Mouse (Mus musculus) heart, embryonic 13.5 days (tissue): ENCODE results near the gene Olfr159. TPM values are rescaled to one million over a fixed set of nuclear protein-coding genes. Genes with fewer than 3 reads are reported as not detected.
"Not testable (repeated sequence)": the region's sequence is repeated elsewhere in the genome, so short reads cannot be mapped to it uniquely, and the experiment has no call there.

Source experiments
- ATAC-seq: fragments of 200-750 bp; cut with Nextera tagmentation; 2 replicates; pipeline ENCODE4 v1.8.0; 2017; ENCODE audit warnings: moderate TSS enrichment; ENCODE audit not compliant: insufficient number of reproducible peaks, low FRiP score, low TSS enrichment; ENCODE audit errors: extremely low read depth
- H3K27ac ChIP-seq: fragments of 300-500 bp; sonication (generic); replicated peaks from 2 replicates; pipeline ENCODE4 v1.5.1; 2015; ENCODE audit warnings: moderate library complexity, mild to moderate bottlenecking, inconsistent platforms
- H3K27me3 ChIP-seq: fragments of 300-500 bp; sonication (generic); replicated peaks from 2 replicates; pipeline ENCODE4 v1.6.1; 2015; ENCODE audit warnings: mild to moderate bottlenecking, inconsistent platforms
- H3K36me3 ChIP-seq: fragments of 300-500 bp; sonication (generic); 2 replicates; pipeline ENCODE4 v1.6.1; 2015; ENCODE audit warnings: mild to moderate bottlenecking, inconsistent platforms
- H3K4me1 ChIP-seq: fragments of 300-500 bp; sonication (generic); 2 replicates; pipeline ENCODE4 v1.6.1; 2015; ENCODE audit warnings: inconsistent platforms
- H3K4me2 ChIP-seq: fragments of 300-500 bp; sonication (generic); 2 replicates; pipeline ENCODE4 v1.6.1; 2015; ENCODE audit warnings: inconsistent platforms, mild to moderate bottlenecking, moderate library complexity
- H3K4me3 ChIP-seq: fragments of 300-500 bp; sonication (generic); 2 replicates; pipeline ENCODE4 v1.5.1; 2015; ENCODE audit warnings: moderate library complexity, mild to moderate bottlenecking, inconsistent platforms
- H3K9ac ChIP-seq: fragments of 300-500 bp; sonication (generic); 2 replicates; pipeline ENCODE4 v1.6.1; 2015; ENCODE audit warnings: inconsistent platforms, mild to moderate bottlenecking, moderate library complexity
- H3K9me3 ChIP-seq: fragments of 300-500 bp; sonication (generic); 2 replicates; pipeline ENCODE4 v1.6.1; 2016; ENCODE audit warnings: inconsistent platforms
- WGBS: fragments of 180-500 bp; shearing (Covaris S2); methylation state at CpG from one replicate; pipeline ENCODE4 v1.1.7; 2015; ENCODE audit warnings: mixed read lengths; 5-methylcytosine and 5-hydroxymethylcytosine counted together
- polyA plus RNA-seq: library from polyadenylated mRNA; unstranded; fragments of >200 nt; fragmentation: Nextera tagmentation; extraction: Ambion mirVana; gene quantifications from 2 replicates; pipeline ENCODE4 v1.2.1, GENCODE M21; 2015

The Olfr159 gene
- not detected in 2 replicates for polyA plus RNA-seq

- 0 out of 2 replicates have a peak, but pooled peaks cover 10% of the 10 kb centered on the region for H3K27me3 ChIP-seq
- H3K9me3 ChIP-seq, result peaks cover 4% of the 10 kb centered on the region; the same call in 1 of the 2 replicates
- no peak within 1 kb of the TSS for H3K27ac ChIP-seq
- no peak within 1 kb of the TSS for H3K4me3 ChIP-seq
- H3K9ac ChIP-seq, result no peak within 1 kb of the TSS
- ATAC-seq, result no peak
- WGBS, result 72% methylated on average over 6 of the region's 6 CpGs
- H3K4me2 ChIP-seq, result no peak within 1 kb of the TSS
- H3K36me3 ChIP-seq, result no peaks in the 10 kb centered on the region
- peaks cover 5% of the 10 kb centered on the region; the same call in 1 of the 2 replicates for H3K4me1 ChIP-seq
Measured at GRCm38 (mm10) chr4:43770909-43771308, at the start of gene Olfr159. Gene Olfr159 (minus strand): TSS chr4:43771009.

- Histone ChIP-seq H3K4me3 (no peak overlapping the region), H3K9ac (no peak overlapping the region), H3K4me2 (no peak overlapping the region), H3K27me3 (no peaks in the 10 kb centered on the region), H3K4me1 (no peaks in the 10 kb centered on the region), H3K27ac (no peak overlapping the region), H3K36me3 (no peaks in the 10 kb centered on the region), H3K9me3 (peaks cover 6% of the 10 kb centered on the region; the same call in 1 of the 2 replicates)
- ATAC-seq, result no peak
- 65% methylated on average over 7 of the region's 7 CpGs for WGBS
Measured at GRCm38 (mm10) chr4:43798936-43799335, 28.1 kb upstream of the Olfr159 start.

GRCm38 (mm10) chr4:43795844-43796243 lies 25.0 kb upstream of the Olfr159 start:
- not testable (repeated sequence) for H3K9ac ChIP-seq, H3K27ac ChIP-seq, H3K4me2 ChIP-seq, H3K4me3 ChIP-seq, ATAC-seq, H3K27me3 ChIP-seq, H3K4me1 ChIP-seq, H3K36me3 ChIP-seq, H3K9me3 ChIP-seq
- WGBS, result 76% methylated on average over 5 of the region's 5 CpGs

- Histone ChIP-seq H3K4me2 (no peak overlapping the region), H3K4me1 (no peaks in the 10 kb centered on the region)
Measured at GRCm38 (mm10) chr4:43795296-43795695, 24.5 kb upstream of the Olfr159 start.

GRCm38 (mm10) chr4:43772304-43772703 lies 1.5 kb upstream of the Olfr159 start:
- no peak for ATAC-seq
- no peak overlapping the region for H3K4me3 ChIP-seq

More at GRCm38 (mm10) chr4:43795296-43795695, 24.5 kb upstream of the Olfr159 start:
- 59% methylated on average over 6 of the region's 6 CpGs for WGBS
- Histone ChIP-seq H3K27ac (no peak overlapping the region), H3K9ac (no peak overlapping the region), H3K27me3 (no peaks in the 10 kb centered on the region), H3K9me3 (no peaks in the 10 kb centered on the region), H3K4me3 (no peak overlapping the region), H3K36me3 (no peaks in the 10 kb centered on the region)
- ATAC-seq, result no peak

GRCm38 (mm10) chr4:43771626-43772025 lies 817 bp upstream of the Olfr159 start:
- no peak overlapping the region for H3K4me3 ChIP-seq
- H3K9me3 ChIP-seq, result peaks cover 4% of the 10 kb centered on the region; the same call in 1 of the 2 replicates
- no peaks in the 10 kb centered on the region for H3K36me3 ChIP-seq
- no peak for ATAC-seq
- H3K27ac ChIP-seq, result no peak overlapping the region
- 47% methylated on average over 6 of the region's 6 CpGs for WGBS
- no peak overlapping the region for H3K9ac ChIP-seq
- 0 out of 2 replicates have a peak, but pooled peaks cover 10% of the 10 kb centered on the region for H3K27me3 ChIP-seq
- H3K4me2 ChIP-seq, result no peak overlapping the region
- H3K4me1 ChIP-seq, result peaks cover 5% of the 10 kb centered on the region; the same call in 1 of the 2 replicates

More at GRCm38 (mm10) chr4:43772304-43772703, 1.5 kb upstream of the Olfr159 start:
- 13% methylated on average over 2 of the region's 2 CpGs for WGBS
- H3K27me3 ChIP-seq, result 0 out of 2 replicates have a peak, but pooled peaks cover 10% of the 10 kb centered on the region
- H3K4me2 ChIP-seq, result no peak overlapping the region
- peaks cover 4% of the 10 kb centered on the region; the same call in 1 of the 2 replicates for H3K9me3 ChIP-seq
- no peaks in the 10 kb centered on the region for H3K36me3 ChIP-seq
- H3K27ac ChIP-seq, result no peak overlapping the region
- peaks cover 5% of the 10 kb centered on the region; the same call in 1 of the 2 replicates for H3K4me1 ChIP-seq
- no peak overlapping the region for H3K9ac ChIP-seq

- Histone ChIP-seq H3K27me3 (0 out of 2 replicates have a peak, but pooled peaks cover 10% of the 10 kb centered on the region), H3K4me3 (no peak overlapping the region), H3K4me1 (peaks cover 5% of the 10 kb centered on the region; the same call in 1 of the 2 replicates), H3K36me3 (no peaks in the 10 kb centered on the region), H3K4me2 (no peak overlapping the region), H3K27ac (no peak overlapping the region), H3K9ac (no peak overlapping the region), H3K9me3 (peaks cover 4% of the 10 kb centered on the region; the same call in 1 of the 2 replicates)
- 88% methylated on average over 2 of the region's 2 CpGs for WGBS
- no peak for ATAC-seq
Measured at GRCm38 (mm10) chr4:43769374-43769773, 1.4 kb downstream of the Olfr159 start.

- ATAC-seq, result no peak
- Histone ChIP-seq H3K4me1 (peaks cover 5% of the 10 kb centered on the region; the same call in 1 of the 2 replicates), H3K36me3 (no peaks in the 10 kb centered on the region), H3K4me2 (no peak overlapping the region), H3K27ac (no peak overlapping the region), H3K9ac (no peak overlapping the region), H3K4me3 (no peak overlapping the region), H3K27me3 (0 out of 2 replicates have a peak, but pooled peaks cover 5% of the 10 kb centered on the region), H3K9me3 (peaks cover 4% of the 10 kb centered on the region; the same call in 1 of the 2 replicates)
- WGBS, result 69% methylated on average over 5 of the region's 5 CpGs
Measured at GRCm38 (mm10) chr4:43768341-43768740, 2.5 kb downstream of the Olfr159 start.

- peak overlapping the region; percentile 40 for H3K9ac ChIP-seq
- ATAC-seq, result no peak; the same call in 1 of the 2 replicates
- peaks cover 11% of the 10 kb centered on the region; the same call in 1 of the 2 replicates for H3K4me1 ChIP-seq
- 24% methylated on average over 7 of the region's 7 CpGs for WGBS
- H3K36me3 ChIP-seq, result no peaks in the 10 kb centered on the region
- H3K27me3 ChIP-seq, result no peaks in the 10 kb centered on the region
- H3K4me2 ChIP-seq, result peak overlapping the region; percentile 46
- no peak overlapping the region for H3K4me3 ChIP-seq
- H3K9me3 ChIP-seq, result no peaks in the 10 kb centered on the region
- H3K27ac ChIP-seq, result no peak overlapping the region
Measured at GRCm38 (mm10) chr4:43763410-43763809, 7.4 kb downstream of the Olfr159 start.

GRCm38 (mm10) chr4:43761336-43761735 lies 9.5 kb downstream of the Olfr159 start:
- Histone ChIP-seq H3K27me3 (no peaks in the 10 kb centered on the region), H3K9ac (no peak overlapping the region), H3K9me3 (no peaks in the 10 kb centered on the region), H3K36me3 (no peaks in the 10 kb centered on the region), H3K27ac (no peak overlapping the region), H3K4me2 (no peak overlapping the region), H3K4me3 (no peak overlapping the region), H3K4me1 (peaks cover 22% of the 10 kb centered on the region)
- ATAC-seq, result no peak
- 81% methylated on average over 2 of the region's 2 CpGs for whole genome bisulfite sequencing

- Histone ChIP-seq H3K4me3 (no peak overlapping the region), H3K4me2 (no peak overlapping the region), H3K27ac (no peak overlapping the region), H3K27me3 (no peaks in the 10 kb centered on the region), H3K4me1 (peaks cover 22% of the 10 kb centered on the region), H3K9me3 (no peaks in the 10 kb centered on the region), H3K9ac (no peak overlapping the region), H3K36me3 (no peaks in the 10 kb centered on the region)
- ATAC-seq, result no peak
- WGBS, result 69% methylated on average over 10 of the region's 10 CpGs
Measured at GRCm38 (mm10) chr4:43760460-43760859, 10.3 kb downstream of the Olfr159 start.
